Mouse (Mus musculus): ENCODE results near the gene Rps18. TPM values are rescaled to one million over a fixed set of nuclear protein-coding genes. Genes with fewer than 3 reads are reported as not detected.

Gene Rps18
- polyA plus RNA-seq, 1 experiment from 2014 or later: 1,302 TPM

DNA sequence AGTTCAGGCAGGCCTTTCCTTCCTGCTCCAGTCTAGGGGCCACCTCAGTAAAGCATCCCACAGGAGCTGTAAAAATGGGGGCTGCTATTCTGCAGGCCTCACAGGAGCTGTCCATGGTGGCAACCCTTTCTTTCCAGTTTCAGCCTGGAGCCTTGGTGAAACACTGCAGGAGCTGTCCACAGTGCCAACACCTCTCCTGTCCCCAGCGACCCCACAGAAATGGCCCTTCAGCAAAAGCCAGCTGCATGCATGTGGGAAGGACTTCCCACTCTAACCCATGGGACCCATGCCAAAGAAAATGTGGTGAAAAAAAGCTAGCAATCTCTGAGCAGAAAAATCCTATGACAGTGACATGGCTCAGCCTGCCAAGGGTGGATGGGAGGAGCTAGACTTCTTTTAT lies 16.9 kb upstream of the Rps18 start:
- Histone ChIP-seq H3K4me1 (ENCODE audit: control insufficient read depth, insufficient read depth, low read length) (no peaks in the 10 kb centered on the region), H3K4me3 (ENCODE audit: low read depth, low read length) (no peak overlapping the region), H3K36me3 (ENCODE audit: control insufficient read depth, insufficient read depth, low read length) (no peaks in the 10 kb centered on the region), H3K9me3 (ENCODE audit: control insufficient read depth, low read length) (no peaks in the 10 kb centered on the region), H3K9ac (ENCODE audit: low read length) (no peak overlapping the region), H3K27me3 (ENCODE audit: control insufficient read depth, insufficient read depth, low read length) (peaks cover 7% of the 10 kb centered on the region), H3K4me2 (no peak overlapping the region), H3K27ac (ENCODE audit: low read depth, low read length) (no peak overlapping the region)
- 13% methylated on average over 1 of the region's 1 CpGs for WGBS
- ATAC-seq (ENCODE audit: low FRiP score): no peak
- DNase-seq (ENCODE audit: low spot score, missing footprints): no peak

DNA sequence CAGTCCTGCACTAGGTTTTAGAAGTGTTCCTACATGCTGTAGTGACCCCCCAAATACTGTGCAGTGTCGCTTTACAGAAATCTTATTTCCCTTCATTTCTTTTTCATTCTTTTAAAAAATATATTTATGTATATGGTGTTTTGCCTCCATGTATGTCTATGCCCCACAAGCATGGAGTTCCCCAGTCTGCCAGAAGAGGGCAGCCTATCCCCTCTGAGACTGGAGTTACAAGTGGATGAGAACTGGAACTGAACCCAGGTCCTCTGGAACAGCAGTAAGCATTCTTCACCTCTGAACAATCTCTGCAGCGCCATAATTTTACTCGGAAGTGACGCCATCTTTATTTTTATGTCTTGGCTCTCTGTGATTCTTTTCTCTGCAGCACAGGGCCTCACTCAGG lies 13.6 kb upstream of the Rps18 start:
- no peaks in the 10 kb centered on the region for H3K27me3 ChIP-seq (ENCODE audit: control insufficient read depth, insufficient read depth, low read length)
- no peak overlapping the region for H3K27ac ChIP-seq (ENCODE audit: low read depth, low read length)
- ATAC-seq (ENCODE audit: low FRiP score) (no peak), DNase-seq (ENCODE audit: low spot score, missing footprints) (no peak)
- WGBS: 78% methylated on average over 4 of the region's 4 CpGs
- H3K4me2 ChIP-seq: no peak overlapping the region
- H3K9ac ChIP-seq (ENCODE audit: low read length): no peak overlapping the region
- H3K36me3 ChIP-seq (ENCODE audit: control insufficient read depth, insufficient read depth, low read length): no peaks in the 10 kb centered on the region
- no peak overlapping the region for H3K4me3 ChIP-seq (ENCODE audit: low read depth, low read length)
- no peaks in the 10 kb centered on the region for H3K9me3 ChIP-seq (ENCODE audit: control insufficient read depth, low read length)
- no peaks in the 10 kb centered on the region for H3K4me1 ChIP-seq (ENCODE audit: control insufficient read depth, insufficient read depth, low read length)

DNA sequence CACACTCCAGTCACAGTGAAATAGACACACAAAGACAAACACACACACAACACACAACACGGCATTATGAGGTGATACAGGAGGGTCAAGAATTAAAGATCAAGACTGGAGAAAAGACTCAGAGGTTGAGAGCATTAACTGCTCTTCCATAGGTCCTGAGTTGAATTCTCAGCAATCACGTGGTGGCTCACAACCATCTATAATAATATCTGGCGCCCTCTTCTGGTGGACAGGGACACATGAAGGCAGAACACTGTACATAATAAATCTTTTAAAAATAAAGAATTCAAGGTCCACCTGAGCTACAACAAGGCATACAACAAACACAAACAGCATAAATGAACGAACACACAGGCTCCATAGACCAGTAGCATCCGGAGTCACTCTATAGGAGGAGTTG lies 13.1 kb upstream of the Rps18 start:
- Histone ChIP-seq H3K4me2 (no peak overlapping the region), H3K27me3 (ENCODE audit: control insufficient read depth, insufficient read depth, low read length) (no peaks in the 10 kb centered on the region), H3K4me3 (ENCODE audit: low read depth, low read length) (no peak overlapping the region), H3K9me3 (ENCODE audit: control insufficient read depth, low read length) (no peaks in the 10 kb centered on the region), H3K9ac (ENCODE audit: low read length) (no peak overlapping the region), H3K4me1 (ENCODE audit: control insufficient read depth, insufficient read depth, low read length) (no peaks in the 10 kb centered on the region), H3K36me3 (ENCODE audit: control insufficient read depth, insufficient read depth, low read length) (no peaks in the 10 kb centered on the region), H3K27ac (ENCODE audit: low read depth, low read length) (no peak overlapping the region)
- DNase-seq (ENCODE audit: low spot score, missing footprints) (no peak), ATAC-seq (ENCODE audit: low FRiP score) (peak; percentile 64)
- WGBS: 38% methylated on average over 5 of the region's 5 CpGs

DNA sequence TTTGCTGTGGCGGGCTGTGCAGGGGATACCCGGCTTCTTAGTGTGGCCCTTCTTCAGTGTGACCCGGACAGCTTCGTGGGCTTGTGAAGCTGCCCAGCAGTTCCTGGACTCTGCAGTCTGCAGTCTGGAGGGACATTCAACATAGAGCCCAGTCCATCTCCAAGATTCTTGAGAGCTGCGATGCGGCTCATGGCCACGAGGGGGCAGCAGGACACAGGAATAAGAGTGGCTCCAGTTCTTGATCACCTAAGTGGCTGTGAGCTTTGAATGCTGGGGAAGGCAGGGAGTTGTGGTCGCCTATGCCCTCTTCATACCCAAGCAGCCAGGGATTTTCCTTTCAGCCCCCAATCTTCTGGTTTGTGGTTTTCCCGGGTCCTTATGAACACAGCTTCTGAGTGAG lies 12.7 kb upstream of the Rps18 start:
- H3K4me3 ChIP-seq (ENCODE audit: low read depth, low read length): no peak overlapping the region
- H3K4me2 ChIP-seq: no peak overlapping the region
- no peaks in the 10 kb centered on the region for H3K9me3 ChIP-seq (ENCODE audit: control insufficient read depth, low read length)
- H3K9ac ChIP-seq (ENCODE audit: low read length): no peak overlapping the region
- DNase-seq (ENCODE audit: low spot score, missing footprints) (peak; percentile 99), ATAC-seq (ENCODE audit: low FRiP score) (peak; percentile 69; the same call in 1 of the 2 replicates)
- H3K27me3 ChIP-seq (ENCODE audit: control insufficient read depth, insufficient read depth, low read length): no peaks in the 10 kb centered on the region
- H3K4me1 ChIP-seq (ENCODE audit: control insufficient read depth, insufficient read depth, low read length): no peaks in the 10 kb centered on the region
- no peaks in the 10 kb centered on the region for H3K36me3 ChIP-seq (ENCODE audit: control insufficient read depth, insufficient read depth, low read length)
- H3K27ac ChIP-seq (ENCODE audit: low read depth, low read length): no peak overlapping the region
- 3% methylated on average over 9 of the region's 9 CpGs for WGBS

DNA sequence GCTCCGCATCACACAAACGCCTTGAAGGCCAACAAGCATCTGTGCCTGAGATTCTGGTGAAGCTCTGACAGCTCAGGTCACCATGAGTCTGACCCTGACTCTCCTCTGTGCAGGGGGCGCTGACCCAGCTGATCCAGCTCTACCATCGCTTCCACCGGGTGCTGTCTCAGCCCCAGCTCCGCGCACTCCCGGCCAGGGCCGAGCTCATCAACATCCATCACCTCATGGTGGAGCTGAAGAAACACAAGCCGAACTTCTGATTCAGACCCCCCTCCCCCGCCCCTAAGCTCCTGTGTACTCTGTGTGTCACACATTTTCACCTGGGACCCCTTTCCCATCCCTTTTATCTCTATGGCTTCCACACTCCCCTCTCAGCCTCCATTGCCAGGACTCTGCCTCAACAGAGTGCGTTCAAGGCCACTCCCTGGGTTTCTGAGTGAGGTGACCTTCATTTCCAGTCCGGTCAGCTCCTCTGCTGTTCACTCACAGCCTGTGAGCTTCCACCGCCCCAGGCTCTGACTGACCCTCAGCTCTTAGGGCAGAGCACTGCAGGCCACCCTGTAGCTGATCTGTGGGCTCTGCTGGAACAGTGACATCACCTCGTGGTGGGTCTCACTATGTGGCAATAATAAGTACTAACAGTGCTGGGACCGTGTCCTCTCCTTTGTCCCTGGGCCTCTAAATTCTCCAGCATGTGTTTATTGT lies 10.2 kb upstream of the Rps18 start:
- Histone ChIP-seq H3K9me3 (ENCODE audit: control insufficient read depth, low read length) (no peaks in the 10 kb centered on the region), H3K4me1 (ENCODE audit: control insufficient read depth, insufficient read depth, low read length) (no peaks in the 10 kb centered on the region), H3K36me3 (ENCODE audit: control insufficient read depth, insufficient read depth, low read length) (peaks cover 7% of the 10 kb centered on the region), H3K4me3 (ENCODE audit: low read depth, low read length) (no peak overlapping the region), H3K27ac (ENCODE audit: low read depth, low read length) (no peak overlapping the region), H3K4me2 (no peak overlapping the region), H3K27me3 (ENCODE audit: control insufficient read depth, insufficient read depth, low read length) (no peaks in the 10 kb centered on the region), H3K9ac (ENCODE audit: low read length) (no peak overlapping the region)
- no peak for DNase-seq (ENCODE audit: low spot score, missing footprints)
- ATAC-seq (ENCODE audit: low FRiP score): no peak
- WGBS: 89% methylated on average over 16 of the region's 16 CpGs

DNA sequence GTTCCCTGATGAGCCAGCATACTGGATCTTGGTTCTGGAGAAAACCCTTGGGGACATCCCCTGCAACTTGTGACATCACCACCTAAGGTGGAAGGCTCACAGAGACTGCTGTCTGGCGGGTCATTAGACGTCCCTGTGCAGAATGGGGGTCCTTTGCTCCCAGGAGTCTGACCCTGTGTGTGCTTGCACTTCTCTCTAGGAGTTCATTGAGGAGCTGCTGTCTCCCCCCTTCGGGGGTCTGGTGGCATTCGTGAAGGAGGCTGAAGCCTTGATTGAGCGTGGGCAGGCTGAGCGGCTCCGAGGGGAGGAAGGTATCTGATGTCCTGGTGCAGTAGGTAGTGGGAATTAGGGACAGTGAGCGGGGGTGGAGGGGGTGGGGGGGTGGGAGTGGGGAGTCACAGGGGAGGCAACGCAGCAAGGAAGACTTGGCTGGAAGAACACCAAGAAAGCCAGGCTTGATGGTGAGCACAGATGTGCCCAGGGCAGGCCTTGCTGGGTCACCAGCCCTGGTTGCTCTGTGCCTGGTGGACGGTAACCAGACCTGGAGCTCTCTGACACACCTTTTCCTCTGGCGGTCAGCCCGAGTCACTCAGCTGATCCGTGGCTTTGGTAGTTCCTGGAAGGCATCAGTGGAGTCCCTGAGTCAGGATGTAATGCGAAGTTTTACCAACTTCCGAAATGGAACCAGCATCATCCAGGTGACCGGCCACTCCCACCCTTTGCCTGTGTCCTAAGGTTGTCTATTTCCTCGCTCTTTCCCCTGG lies 9.5 kb upstream of the Rps18 start:
- peaks cover 7% of the 10 kb centered on the region for H3K36me3 ChIP-seq (ENCODE audit: control insufficient read depth, insufficient read depth, low read length)
- H3K4me2 ChIP-seq: no peak overlapping the region
- DNase-seq (ENCODE audit: low spot score, missing footprints) (no peak), ATAC-seq (ENCODE audit: low FRiP score) (no peak)
- no peaks in the 10 kb centered on the region for H3K4me1 ChIP-seq (ENCODE audit: control insufficient read depth, insufficient read depth, low read length)
- 92% methylated on average over 14 of the region's 17 CpGs for WGBS
- H3K27me3 ChIP-seq (ENCODE audit: control insufficient read depth, insufficient read depth, low read length): no peaks in the 10 kb centered on the region
- no peak overlapping the region for H3K4me3 ChIP-seq (ENCODE audit: low read depth, low read length)
- H3K9ac ChIP-seq (ENCODE audit: low read length): no peak overlapping the region
- no peak overlapping the region for H3K27ac ChIP-seq (ENCODE audit: low read depth, low read length)
- no peaks in the 10 kb centered on the region for H3K9me3 ChIP-seq (ENCODE audit: control insufficient read depth, low read length)

DNA sequence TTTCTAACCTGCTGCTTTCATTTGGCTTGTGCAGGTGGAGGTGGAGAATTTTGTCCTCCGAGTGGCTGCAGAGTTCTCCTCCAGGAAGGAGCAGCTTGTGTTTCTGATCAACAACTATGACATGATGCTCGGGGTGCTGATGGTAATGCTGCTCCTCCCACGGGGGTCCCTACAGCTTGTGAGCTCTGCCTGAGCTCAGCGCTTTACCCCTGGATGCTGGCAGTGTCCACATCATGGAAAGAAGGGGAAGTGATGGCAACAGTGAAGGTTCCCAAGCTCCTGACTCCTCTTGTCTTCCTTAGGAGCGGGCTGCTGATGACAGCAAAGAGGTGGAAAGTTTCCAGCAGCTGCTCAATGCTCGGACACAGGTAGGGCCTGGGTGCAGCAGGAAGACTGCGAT lies 7.1 kb upstream of the Rps18 start:
- peaks cover 15% of the 10 kb centered on the region for H3K36me3 ChIP-seq (ENCODE audit: control insufficient read depth, insufficient read depth, low read length)
- no peak overlapping the region for H3K4me2 ChIP-seq
- H3K9me3 ChIP-seq (ENCODE audit: control insufficient read depth, low read length): no peaks in the 10 kb centered on the region
- no peaks in the 10 kb centered on the region for H3K4me1 ChIP-seq (ENCODE audit: control insufficient read depth, insufficient read depth, low read length)
- H3K4me3 ChIP-seq (ENCODE audit: low read depth, low read length): no peak overlapping the region
- no peaks in the 10 kb centered on the region for H3K27me3 ChIP-seq (ENCODE audit: control insufficient read depth, insufficient read depth, low read length)
- 96% methylated on average over 7 of the region's 7 CpGs for WGBS
- H3K27ac ChIP-seq (ENCODE audit: low read depth, low read length): no peak overlapping the region
- H3K9ac ChIP-seq (ENCODE audit: low read length): no peak overlapping the region
- ATAC-seq (ENCODE audit: low FRiP score) (no peak), DNase-seq (ENCODE audit: low spot score, missing footprints) (no peak)

DNA sequence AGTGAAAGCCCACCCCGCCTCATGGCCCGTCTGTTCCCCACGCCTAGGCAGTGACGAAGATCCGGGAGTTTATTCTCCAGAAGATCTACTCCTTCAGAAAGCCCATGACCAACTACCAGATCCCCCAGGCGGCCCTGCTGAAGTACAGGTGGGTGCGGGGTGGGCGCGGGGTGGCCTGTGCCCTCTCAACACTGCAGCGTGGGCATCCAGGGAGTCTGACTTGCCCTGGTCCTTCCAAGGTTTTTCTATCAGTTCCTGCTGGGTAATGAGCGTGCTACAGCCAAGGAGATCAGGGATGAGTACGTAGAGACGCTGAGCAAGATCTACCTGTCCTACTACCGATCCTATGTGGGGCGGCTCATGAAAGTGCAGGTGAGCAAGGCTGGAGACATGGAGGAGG lies 4.1 kb upstream of the Rps18 start:
- H3K4me3 ChIP-seq (ENCODE audit: low read depth, low read length): no peak overlapping the region
- ATAC-seq (ENCODE audit: low FRiP score) (no peak), DNase-seq (ENCODE audit: low spot score, missing footprints) (no peak)
- H3K4me2 ChIP-seq: no peak overlapping the region
- peaks cover 7% of the 10 kb centered on the region for H3K4me1 ChIP-seq (ENCODE audit: control insufficient read depth, insufficient read depth, low read length)
- H3K27ac ChIP-seq (ENCODE audit: low read depth, low read length): no peak overlapping the region
- H3K36me3 ChIP-seq (ENCODE audit: control insufficient read depth, insufficient read depth, low read length): peaks cover 15% of the 10 kb centered on the region
- no peak overlapping the region for H3K9ac ChIP-seq (ENCODE audit: low read length)
- 91% methylated on average over 15 of the region's 15 CpGs for WGBS
- no peaks in the 10 kb centered on the region for H3K9me3 ChIP-seq (ENCODE audit: control insufficient read depth, low read length)
- H3K27me3 ChIP-seq (ENCODE audit: control insufficient read depth, insufficient read depth, low read length): no peaks in the 10 kb centered on the region

DNA sequence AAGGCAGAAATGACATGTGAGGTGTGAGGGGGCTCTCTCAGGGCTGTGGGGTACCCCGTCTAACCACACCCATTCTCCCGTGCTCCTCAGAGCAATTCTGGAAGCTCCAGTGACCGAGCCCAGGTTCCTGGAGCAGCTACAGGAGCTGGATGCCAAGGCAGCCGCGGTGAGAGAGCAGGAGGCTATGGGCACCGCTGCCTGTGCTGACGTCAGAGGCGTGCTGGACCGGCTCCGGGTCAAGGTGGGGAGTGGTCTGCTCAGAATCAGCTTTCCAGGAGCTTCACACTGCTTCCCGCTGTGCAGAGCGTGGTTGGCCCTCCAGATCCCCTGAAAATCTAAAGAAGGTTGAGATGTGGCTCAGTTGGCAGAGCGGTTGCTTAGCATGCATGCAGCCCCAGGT lies 3.3 kb upstream of the Rps18 start:
- DNase-seq (ENCODE audit: low spot score, missing footprints): no peak
- Histone ChIP-seq H3K4me1 (ENCODE audit: control insufficient read depth, insufficient read depth, low read length) (peaks cover 14% of the 10 kb centered on the region), H3K27me3 (ENCODE audit: control insufficient read depth, insufficient read depth, low read length) (no peaks in the 10 kb centered on the region), H3K27ac (ENCODE audit: low read depth, low read length) (no peak overlapping the region), H3K9ac (ENCODE audit: low read length) (no peak overlapping the region), H3K4me3 (ENCODE audit: low read depth, low read length) (no peak overlapping the region), H3K36me3 (ENCODE audit: control insufficient read depth, insufficient read depth, low read length) (peaks cover 15% of the 10 kb centered on the region), H3K9me3 (ENCODE audit: control insufficient read depth, low read length) (no peaks in the 10 kb centered on the region), H3K4me2 (no peak overlapping the region)
- WGBS: 93% methylated on average over 13 of the region's 13 CpGs
- ATAC-seq (ENCODE audit: low FRiP score): no peak

All from midbrain, embryonic 11.5 days (tissue).